Mouse (Mus musculus): ENCODE data around the gene Pkp2. TPM values are rescaled to one million over a fixed set of nuclear protein-coding genes. Genes with fewer than 3 reads are reported as not detected.

Pkp2 gene
- total RNA-seq (2012; rRNA removed) (15.6 and 19.0 TPM in 2 replicates), total RNA-seq (2014; rRNA removed) (12.3 and 14.1 TPM in 2 replicates), polyA plus RNA-seq (2012; ENCODE audit: insufficient read length, low read depth) (11.1 and 13.3 TPM in 2 replicates)

GRCm38 (mm10) chr16:16213079-16213760 is at the start of gene Pkp2:
TSS of gene Pkp2 (plus strand) at chr16:16213318.
- Histone ChIP-seq H3K9ac (ENCODE audit: insufficient read depth, low read depth) (peak within 1 kb of the TSS; percentile 71), H3K9me3 (replicated peaks; ENCODE audit: low read length) (no peaks in the 10 kb centered on the region), H3K4me1 (ENCODE audit: control insufficient read depth in 1 of 2, insufficient read depth in 2 of 2) (peaks cover 5 to 19% of the 10 kb centered on the region in 2 experiments; a peak in 3 of 4 replicates), H3K4me2 (ENCODE audit: insufficient read depth, low read depth, poor library complexity, severe bottlenecking) (peak within 1 kb of the TSS; percentile 68), H3K27ac (ENCODE audit: insufficient read depth, low read depth) (no peak within 1 kb of the TSS), H3K36me3 (replicated peaks in 1 of 2; ENCODE audit: control insufficient read depth in 1 of 2, insufficient read depth in 1 of 2, low read length in 1 of 2) (no peaks in the 10 kb centered on the region), H3K4me3 (replicated peaks in 1 of 3; ENCODE audit: low read depth in 2 of 3, low read length in 2 of 3, poor library complexity in 1 of 3) (peak within 1 kb of the TSS; percentile 44 to 80 (median 63)), H3K27me3 (replicated peaks) (peaks cover 6% of the 10 kb centered on the region), H3K79me2 (replicated peaks; ENCODE audit: control insufficient read depth, extremely low read depth, insufficient read depth, poor library complexity, severe bottlenecking) (no peaks in the 10 kb centered on the region)
- no peak for TF ChIP-seq EP300 (IDR thresholded peaks at IDR 0.05; ENCODE audit: low read length)
- no peak for TF ChIP-seq ZC3H11A (IDR thresholded peaks at IDR 0.05; ENCODE audit: low read depth, low read length)
- TF ChIP-seq MEF2A (IDR thresholded peaks at IDR 0.05; ENCODE audit: borderline replicate concordance, low read depth, low read length) = peak; percentile 19
- TF ChIP-seq KAT2A (IDR thresholded peaks at IDR 0.05; ENCODE audit: insufficient replicate concordance, low read length) = no peak; the same call in 1 of the 2 replicates
- no peak for TF ChIP-seq RAD21 (IDR thresholded peaks at IDR 0.05; ENCODE audit: low read depth, low read length)
- TF ChIP-seq POLR2AphosphoS2 (IDR thresholded peaks at IDR 0.05; ENCODE audit: low read depth, low read length) = peak; percentile 93
- TF ChIP-seq HCFC1 (IDR thresholded peaks at IDR 0.05; ENCODE audit: low read depth, low read length) = peak; percentile 66
- peak; percentile 81 for TF ChIP-seq NELFE (IDR thresholded peaks at IDR 0.05; ENCODE audit: low read depth, low read length)
- TF ChIP-seq IRF4 (IDR thresholded peaks at IDR 0.05; ENCODE audit: low read depth, low read length) = peak; percentile 3; the same call in 1 of the 2 replicates
- TF ChIP-seq MAFK (IDR thresholded peaks at IDR 0.05; ENCODE audit: insufficient replicate concordance, low read length) = no peak
- TF ChIP-seq RCOR1 (conservative IDR thresholded peaks at IDR 0.05; ENCODE audit: low read depth, low read length) = no peak
- peak; percentile 97 for TF ChIP-seq POLR2A (IDR thresholded peaks at IDR 0.05; ENCODE audit: low read depth, low read length)
- TF ChIP-seq SMC3 (IDR thresholded peaks at IDR 0.05; ENCODE audit: low read depth, low read length) = no peak
- no peak; the same call in 1 of the 2 replicates for TF ChIP-seq ETS1 (conservative IDR thresholded peaks at IDR 0.05; ENCODE audit: low read depth, low read length)
- TF ChIP-seq TCF12 (IDR thresholded peaks at IDR 0.05; ENCODE audit: low read depth, low read length) = peak; percentile 62; the same call in 1 of the 2 replicates
- TF ChIP-seq TBP (conservative IDR thresholded peaks at IDR 0.05; ENCODE audit: low read depth, low read length) = peak; percentile 98
- no peak for TF ChIP-seq USF1 (IDR thresholded peaks at IDR 0.05; ENCODE audit: low read depth, low read length)
- peak; percentile 72 for TF ChIP-seq MAZ (IDR thresholded peaks at IDR 0.05; ENCODE audit: low read depth, low read length)
- peak; percentile 93 for TF ChIP-seq UBTF (IDR thresholded peaks at IDR 0.05; ENCODE audit: low read depth, low read length)
- TF ChIP-seq JUND (conservative IDR thresholded peaks at IDR 0.05; ENCODE audit: low read depth, low read length) = no peak
- TF ChIP-seq NRF1 (IDR thresholded peaks at IDR 0.05; ENCODE audit: low read depth, low read length) = peak; percentile 71
- TF ChIP-seq GABPA (IDR thresholded peaks at IDR 0.05; ENCODE audit: insufficient replicate concordance, low read depth, low read length) = no peak
- TF ChIP-seq PAX5 (IDR thresholded peaks at IDR 0.05; ENCODE audit: low read length) = no peak
- no peak for TF ChIP-seq USF2 (conservative IDR thresholded peaks at IDR 0.05; ENCODE audit: low read depth, low read length)
- TF ChIP-seq MAX (IDR thresholded peaks at IDR 0.05; ENCODE audit: low read length) = peak; percentile 59; the same call in 1 of the 2 replicates
- peak; percentile 60 for TF ChIP-seq CHD2 (IDR thresholded peaks at IDR 0.05; ENCODE audit: low read length)
- peak; percentile 51; the same call in 1 of the 2 replicates for TF ChIP-seq MXI1 (IDR thresholded peaks at IDR 0.05; ENCODE audit: low read depth, low read length)
- TF ChIP-seq SIN3A (IDR thresholded peaks at IDR 0.05; ENCODE audit: low read length) = peak; percentile 13; the same call in 1 of the 2 replicates
- TF ChIP-seq CHD1 (IDR thresholded peaks at IDR 0.05; ENCODE audit: low read depth, low read length) = no peak; the same call in 1 of the 2 replicates
- TF ChIP-seq ELF1 (IDR thresholded peaks at IDR 0.05; ENCODE audit: low read depth, low read length) = peak; percentile 29; the same call in 1 of the 2 replicates
- peak; percentile 100 for TF ChIP-seq ZMIZ1 (IDR thresholded peaks at IDR 0.05; ENCODE audit: low read depth, low read length)
- TF ChIP-seq ZNF384 (IDR thresholded peaks at IDR 0.05; ENCODE audit: low read depth, low read length) = no peak
- dilution Hi-C loops (cut with MboI; ENCODE audit: extremely low pct_ligation_motif_present, extremely low pct_unique_long_range_greater_than_20kb, low sequenced_read_pairs) (no loop called here), in situ Hi-C loops (cut with MboI; ENCODE audit: low pct_ligation_motif_present, low pct_unique_long_range_greater_than_20kb, low sequenced_read_pairs) (loop anchor here (25.0 kb wide), 1 partner anchor 374 kb away; no protein-coding TSS in a partner anchor)
- DNase-seq (ENCODE audit: extremely low read depth) = peak; percentile 92
